Mouse (Mus musculus) cortical plate, adult 2 months (tissue): ENCODE measurements around the gene Eif4h.

Experiments
- CTCF ChIP-seq: fragments of 200-500 bp; IDR thresholded peaks from 2 replicates; pipeline ENCODE4 v1.5.1; 2011; ENCODE audit warnings: mild to moderate bottlenecking, control low read depth, low read length; ENCODE audit not compliant: insufficient read depth; ENCODE audit errors: extremely low read depth
- POLR2A ChIP-seq: fragments of 200-500 bp; IDR thresholded peaks from 2 replicates; pipeline ENCODE4 v1.6.1; 2011; ENCODE audit warnings: mild to moderate bottlenecking, low read length, control low read depth; ENCODE audit not compliant: insufficient read depth; ENCODE audit errors: extremely low read depth

DNA sequence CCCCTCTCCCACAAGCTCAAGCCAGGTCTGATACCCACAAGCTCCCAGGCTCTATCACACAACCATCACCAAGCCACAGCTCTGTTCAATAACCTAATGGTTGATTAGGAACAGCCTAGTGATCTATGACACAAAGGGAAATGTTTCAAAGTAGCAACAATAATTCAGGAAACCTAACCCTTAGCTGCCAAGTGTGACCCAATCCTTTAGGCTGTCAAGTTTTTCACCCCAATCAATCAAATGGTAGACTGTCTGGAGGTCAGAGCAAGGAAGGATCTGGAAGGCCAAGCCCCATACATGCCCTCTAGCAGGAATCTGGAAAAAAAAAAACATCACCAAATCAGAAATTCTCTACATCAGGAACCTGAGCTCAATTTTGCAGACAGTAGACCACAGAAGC is 8.5 kb downstream of the Eif4h start:
- TF ChIP-seq CTCF (no peak), POLR2A (no peak)
